Mouse (Mus musculus): Measurements from ENCODE around the gene Fgfr1op.

The Fgfr1op gene

DNA sequence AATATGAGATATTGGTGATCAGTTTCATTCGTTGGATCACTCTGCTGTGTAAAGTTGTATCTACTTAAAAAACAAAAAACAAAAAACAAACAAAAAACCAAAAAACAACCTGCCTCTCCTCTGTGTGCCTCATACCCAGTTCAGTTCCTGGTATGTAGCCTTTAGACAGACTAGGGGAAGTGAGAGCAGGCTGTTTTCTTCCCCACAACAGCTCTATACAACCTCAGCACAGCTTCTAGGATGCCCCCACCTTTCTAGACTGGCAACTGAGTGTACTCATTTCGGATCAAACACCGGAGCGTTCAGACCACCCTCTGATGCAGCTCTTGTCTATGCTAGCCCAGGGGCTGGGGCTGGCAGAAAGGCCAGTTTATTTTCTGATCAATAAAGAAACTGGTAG is 60.4 kb downstream of the Fgfr1op start:
- DNase-seq (ENCODE audit: low spot score in 2 of 2): peak; percentile 68 to 71

DNA sequence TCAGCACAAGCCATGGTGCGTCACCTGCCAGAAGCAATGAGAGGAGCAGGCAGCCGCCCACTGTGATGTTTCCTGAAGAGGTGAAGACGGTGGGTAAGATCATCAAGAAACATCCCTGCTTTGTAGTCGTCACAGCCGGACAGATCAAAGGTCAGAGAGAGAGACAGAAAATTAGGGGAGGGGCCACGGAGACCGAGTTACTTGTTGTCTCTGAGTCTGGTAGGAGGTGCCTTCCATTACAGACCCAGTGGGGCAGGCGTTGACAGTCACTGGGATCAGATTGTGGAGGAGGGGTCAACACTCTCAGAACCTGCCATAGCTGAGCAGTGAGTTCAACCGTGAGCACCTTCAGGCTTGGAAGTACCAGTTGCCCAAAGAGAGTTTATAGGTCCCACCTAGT is 63.3 kb downstream of the Fgfr1op start:
- no peak for DNase-seq (ENCODE audit: low spot score in 2 of 2)

DNA sequence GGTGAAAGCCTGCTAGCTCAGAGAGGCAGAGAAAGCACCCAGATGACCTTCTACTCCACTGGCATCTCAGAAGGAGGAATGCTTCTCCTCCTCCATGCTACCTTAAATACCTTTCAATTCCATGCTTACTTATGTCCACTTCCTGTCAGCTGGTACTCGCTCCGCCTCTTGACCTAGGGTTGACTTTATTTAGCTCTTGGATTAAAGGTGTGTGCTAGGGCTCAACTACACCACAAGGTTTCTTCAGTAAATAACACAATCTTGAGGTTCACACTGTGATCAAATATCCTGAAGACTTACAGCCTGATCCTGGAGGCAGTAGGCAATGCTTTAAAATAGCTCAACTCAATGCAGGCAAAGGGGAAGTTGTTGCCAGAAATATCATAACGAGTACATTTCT is 64.3 kb downstream of the Fgfr1op start:
- no peak for DNase-seq (ENCODE audit: low spot score in 2 of 2)

DNA sequence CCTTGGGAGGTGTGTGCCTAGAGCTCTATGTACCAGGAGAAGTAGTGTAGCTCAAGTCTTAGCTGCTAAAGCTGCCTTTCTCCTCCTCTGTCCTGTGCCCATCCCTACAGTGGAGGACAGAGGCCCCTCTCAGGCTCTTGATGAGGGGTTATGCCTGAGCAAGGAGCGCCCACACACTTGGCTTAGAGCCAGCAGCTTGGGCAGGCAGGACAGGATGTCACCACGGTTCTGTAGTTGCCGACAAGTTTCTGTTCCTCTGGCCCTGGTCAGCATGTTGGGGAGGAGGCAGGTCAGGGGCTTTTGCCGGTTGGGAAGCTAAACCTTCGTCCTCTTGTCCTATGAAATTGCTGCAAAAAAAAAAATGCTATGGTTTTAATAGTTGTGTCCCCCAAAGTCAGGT is 66.8 kb downstream of the Fgfr1op start:
- peak; percentile 93 to 94 for DNase-seq (ENCODE audit: low spot score in 2 of 2)

DNA sequence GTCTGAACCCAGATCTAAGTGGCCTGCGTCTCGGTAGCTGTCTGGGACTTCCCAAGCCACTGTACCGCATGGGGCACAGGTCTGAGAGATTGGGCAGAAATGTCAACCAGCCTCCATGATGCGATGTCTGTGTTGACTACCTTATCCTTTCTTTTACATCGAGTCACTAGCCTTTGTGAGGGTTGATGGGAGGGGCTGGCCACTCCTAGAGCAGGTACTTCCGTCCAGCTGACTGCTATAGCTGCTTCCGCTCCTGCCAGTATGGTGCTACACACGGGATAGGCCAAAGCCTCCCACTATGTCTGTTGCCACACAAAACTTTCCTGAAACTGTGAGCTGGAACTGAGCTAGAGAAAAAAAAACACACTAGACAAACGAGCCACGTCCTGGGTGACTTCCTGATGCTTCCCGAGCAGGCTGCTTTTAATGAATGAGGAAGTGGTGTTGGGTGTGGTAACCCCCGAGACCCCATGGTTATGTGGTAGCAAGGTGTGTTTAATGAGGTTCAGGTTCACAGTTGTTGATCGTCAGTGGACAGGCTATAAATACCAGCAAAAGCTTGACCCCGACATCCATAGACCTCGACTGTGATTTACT is 68.4 kb downstream of the Fgfr1op start:
- peak; percentile 59 to 65 for DNase-seq (ENCODE audit: low spot score in 2 of 2)

DNA sequence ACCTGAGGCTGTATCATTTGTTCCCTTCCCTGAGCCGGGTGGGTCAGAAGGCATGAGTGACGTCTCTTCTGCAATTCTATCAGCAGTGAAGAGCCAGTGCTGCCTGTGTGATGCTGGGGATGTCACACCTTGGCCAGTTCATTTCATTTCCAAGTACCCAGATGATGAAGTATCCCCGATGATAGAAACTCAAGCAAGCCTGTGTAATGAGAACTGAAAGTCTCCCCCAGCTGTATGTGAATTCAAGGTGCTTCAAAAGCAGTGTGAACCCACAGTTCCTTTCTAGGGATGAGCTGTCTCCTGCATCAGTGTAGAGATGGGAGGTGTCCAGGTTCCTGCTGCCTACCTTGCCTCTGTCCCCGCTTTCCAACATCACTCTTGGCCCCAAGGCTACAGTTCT is 69.2 kb downstream of the Fgfr1op start:
- no peak for DNase-seq (ENCODE audit: low spot score in 2 of 2)

DNA sequence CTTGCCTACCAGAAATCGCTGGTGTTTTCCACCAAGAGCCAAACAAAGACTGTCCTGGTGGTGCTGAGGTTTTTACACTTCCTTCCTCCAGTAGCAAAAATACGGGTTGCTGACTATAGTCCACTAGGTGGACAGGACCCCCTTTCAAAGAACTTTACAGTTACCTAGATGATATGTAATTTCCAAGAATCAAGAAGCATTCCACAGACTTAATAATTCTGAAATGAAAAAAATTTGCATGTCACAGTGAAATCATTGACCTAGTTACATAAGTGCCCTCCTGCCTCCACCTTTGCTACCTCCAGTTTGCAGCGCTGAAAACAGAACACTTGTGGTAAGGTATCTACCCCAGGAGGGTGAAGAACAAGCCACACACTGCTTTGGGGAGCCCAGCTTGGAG is 70.4 kb downstream of the Fgfr1op start, which contains the start of gene Ccr6:
Gene Ccr6, plus strand, starts transcription at position 301 of the 400 bp plus-strand sequence.
- no peak for DNase-seq (ENCODE audit: low spot score in 2 of 2)

DNA sequence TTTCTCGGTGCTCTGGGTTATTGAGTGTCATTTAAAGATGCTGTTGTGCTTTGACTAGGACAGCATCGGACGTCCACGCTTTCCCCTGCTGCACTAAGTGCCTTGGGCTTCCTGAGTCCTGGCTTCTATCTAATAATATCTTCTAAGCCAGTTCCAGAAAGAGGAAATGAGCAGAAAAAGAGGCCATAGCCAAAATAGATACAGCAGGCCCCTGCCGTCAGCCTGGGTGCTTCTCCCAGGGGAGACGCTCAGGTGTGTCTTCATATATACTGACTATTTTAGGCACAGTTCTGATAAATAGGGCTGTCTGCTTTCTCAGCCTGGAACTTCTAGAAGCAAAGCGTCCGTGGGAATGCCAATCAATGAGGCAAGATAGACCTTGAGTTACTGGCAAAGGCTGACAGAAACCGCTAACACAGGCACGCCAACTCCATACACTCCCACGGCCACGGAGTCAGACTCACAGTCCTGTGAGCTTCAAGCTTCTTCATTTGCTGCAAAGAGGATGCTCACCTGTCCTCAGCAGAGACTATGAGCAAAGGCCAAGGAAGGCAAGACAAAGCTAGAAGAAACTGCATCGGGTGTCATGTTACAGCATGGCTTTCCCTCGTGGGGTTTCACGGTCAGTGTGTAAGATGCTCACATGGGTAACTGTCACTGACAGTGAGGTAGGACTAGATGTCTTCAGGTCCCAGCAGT is 72.9 kb downstream of the Fgfr1op start:
- peak; percentile 78 to 81 for DNase-seq (ENCODE audit: low spot score in 2 of 2)

DNA sequence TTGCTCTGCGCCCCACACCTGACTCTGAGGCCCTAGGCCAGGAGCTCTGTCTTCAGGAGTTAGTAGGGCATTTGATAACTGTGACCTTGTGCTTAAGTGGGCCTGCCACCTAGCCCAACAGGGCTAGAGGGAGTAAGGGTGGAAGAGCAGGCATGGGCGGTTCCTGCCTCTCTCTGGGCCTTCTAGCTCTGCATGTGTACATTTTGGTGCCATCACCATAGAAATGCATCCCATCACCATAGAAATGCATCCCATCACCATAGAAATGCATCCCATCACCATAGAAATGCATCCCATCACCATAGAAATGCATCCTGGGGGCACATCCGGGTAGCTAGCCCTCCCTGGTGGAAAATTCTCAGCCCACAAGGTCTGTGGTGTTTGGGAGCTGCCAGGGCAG is 74.3 kb downstream of the Fgfr1op start:
- no peak for DNase-seq (ENCODE audit: low spot score in 2 of 2)

DNA sequence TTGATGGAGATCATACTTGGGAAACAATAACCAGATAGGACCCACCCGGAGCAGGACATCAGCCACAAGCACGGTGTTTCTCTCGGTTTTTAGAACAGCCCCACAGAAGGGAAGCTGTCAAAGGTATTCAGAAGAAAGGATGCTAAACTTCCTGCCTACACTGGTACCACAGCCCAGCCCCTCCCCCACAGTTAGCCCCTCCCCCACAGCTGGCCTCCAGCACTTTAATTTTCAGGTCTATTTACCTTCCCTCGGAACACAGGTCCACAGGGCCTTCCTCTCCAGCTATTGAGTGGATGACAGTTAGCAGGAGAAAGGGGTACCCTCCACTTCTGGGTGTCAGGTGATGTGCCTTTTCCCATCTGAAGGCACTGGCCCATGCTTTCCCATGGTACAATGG is 75.2 kb downstream of the Fgfr1op start:
- DNase-seq (ENCODE audit: low spot score in 2 of 2): peak in 1 of 2 experiments; percentile 33

DNA sequence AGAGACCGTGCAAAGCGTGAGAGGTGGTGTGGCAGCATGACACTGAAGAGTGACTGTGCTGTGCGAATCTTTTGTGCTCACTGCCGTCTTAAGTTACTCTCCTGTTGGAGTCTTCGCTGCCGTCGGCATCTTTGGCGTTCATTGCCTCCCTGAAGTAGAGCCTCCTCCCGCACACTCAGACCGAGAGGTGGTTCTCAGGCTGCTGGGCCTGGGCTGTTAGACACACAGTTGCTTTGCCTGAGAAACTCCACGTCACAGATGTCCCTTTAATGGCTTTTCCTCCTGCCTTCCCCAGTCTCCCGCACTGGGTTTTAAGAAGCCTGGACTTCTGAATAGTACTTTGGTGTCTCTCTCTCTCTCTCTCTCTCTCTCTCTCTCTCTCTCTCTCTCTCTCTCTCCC is 76.3 kb downstream of the Fgfr1op start:
- DNase-seq (ENCODE audit: low spot score in 2 of 2): no peak

DNA sequence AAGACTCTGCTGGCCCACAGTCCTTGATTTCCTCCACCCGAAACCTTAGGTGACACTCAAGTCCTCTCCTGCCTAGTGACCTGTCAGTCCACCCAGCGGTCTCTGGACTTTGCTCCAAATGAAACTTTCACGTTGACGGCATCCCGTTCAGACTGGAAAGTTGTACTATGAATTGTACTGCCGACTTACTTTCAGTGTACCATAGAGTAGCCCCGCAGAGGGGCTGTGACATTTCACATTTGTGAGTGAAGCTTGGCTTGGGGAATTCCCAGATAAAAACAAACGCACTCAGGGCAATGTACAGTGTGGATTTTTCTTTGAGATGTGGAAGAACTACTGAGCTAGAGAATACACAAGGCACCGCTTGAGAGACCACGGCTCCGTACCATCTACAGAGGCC is 76.9 kb downstream of the Fgfr1op start:
- no peak for DNase-seq (ENCODE audit: low spot score in 2 of 2)

DNA sequence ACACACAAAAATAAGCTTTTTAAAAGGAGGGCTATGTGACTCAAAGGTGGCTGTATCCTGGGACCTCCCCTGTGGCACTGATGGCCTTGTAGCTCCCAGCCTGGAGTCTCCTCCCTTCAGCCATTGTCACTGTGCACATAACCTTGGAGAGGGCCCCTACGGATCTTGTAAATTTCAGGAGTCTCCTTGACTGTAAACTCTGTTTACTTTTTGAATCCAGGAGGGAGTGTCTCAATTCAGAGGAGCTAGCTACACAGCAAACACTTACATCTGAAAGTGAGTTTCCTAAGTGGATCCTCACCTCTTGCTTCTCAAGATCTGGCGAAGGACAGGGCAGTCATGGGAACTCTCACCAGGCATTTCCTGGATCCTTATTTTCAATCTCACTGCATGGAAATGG is 78.8 kb downstream of the Fgfr1op start:
- DNase-seq (ENCODE audit: low spot score in 2 of 2): no peak

DNA sequence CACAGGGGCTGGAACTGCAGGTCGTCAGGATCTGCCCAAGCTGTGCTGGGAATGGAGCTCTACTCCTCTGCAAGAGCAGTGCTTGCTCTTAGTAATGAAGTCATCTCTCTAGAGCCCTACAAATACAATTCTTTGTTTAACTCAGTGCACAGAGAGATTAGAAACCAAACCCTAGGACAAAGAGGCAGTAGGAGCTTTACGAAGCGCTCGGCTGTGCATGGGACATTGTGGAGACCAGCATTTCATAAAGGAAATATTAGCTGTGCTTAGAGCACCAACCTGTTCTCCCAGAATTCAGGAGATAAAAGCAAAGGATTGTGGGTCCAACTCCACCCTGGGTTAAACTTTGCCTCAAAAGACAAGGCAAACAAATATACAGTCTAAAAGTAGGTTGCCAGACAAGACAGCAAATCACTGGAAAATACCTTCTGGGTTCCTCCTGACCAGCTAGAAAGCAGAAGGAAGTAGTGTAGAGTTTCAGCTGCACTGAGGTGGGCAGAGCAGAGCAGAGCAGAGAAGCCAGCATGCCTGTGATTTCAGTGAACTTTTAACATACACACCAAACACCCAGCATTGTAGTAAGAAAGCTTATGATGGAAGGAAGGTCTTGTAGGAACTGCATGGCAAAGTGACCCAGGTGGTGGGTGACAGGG is 80.9 kb downstream of the Fgfr1op start:
- peak; percentile 68 to 72 for DNase-seq (ENCODE audit: low spot score in 2 of 2)
